Mouse (Mus musculus) midbrain, postnatal 0 days (tissue): ENCODE results near the gene Tor2a. TPM values are rescaled to one million over a fixed set of nuclear protein-coding genes. Genes with fewer than 3 reads are reported as not detected.

Source experiments
- ATAC-seq: fragments of 200-750 bp; cut with Nextera tagmentation; 2 replicates; pipeline ENCODE4 v1.8.0; 2017; ENCODE audit warnings: moderate number of reproducible peaks, mild to moderate bottlenecking, moderate TSS enrichment, moderate library complexity; ENCODE audit not compliant: low FRiP score
- DNase-seq: peaks from one replicate; pipeline ENCODE4 v3.0.0-alpha.2; 2015; ENCODE audit warnings: low spot score
- H3K27ac ChIP-seq: fragments of 300-500 bp; sonication (generic); 2 replicates; pipeline ENCODE4 v1.5.1; 2014; ENCODE audit warnings: low read depth, mild to moderate bottlenecking, low read length, mixed read lengths
- H3K27me3 ChIP-seq: fragments of 300-500 bp; sonication (generic); 2 replicates; pipeline ENCODE4 v1.6.1; 2014; ENCODE audit warnings: low read length, control low read depth, mixed read lengths; ENCODE audit not compliant: insufficient read depth
- H3K36me3 ChIP-seq: fragments of 300-500 bp; sonication (generic); 2 replicates; pipeline ENCODE4 v1.6.1; 2014; ENCODE audit warnings: low read length, control low read depth, mixed read lengths; ENCODE audit not compliant: insufficient read depth
- H3K4me1 ChIP-seq: fragments of 300-500 bp; sonication (generic); 2 replicates; pipeline ENCODE4 v1.6.1; 2014; ENCODE audit warnings: mild to moderate bottlenecking, control low read depth, antibody characterized with exemption, low read length, mixed read lengths; ENCODE audit not compliant: insufficient read depth
- H3K4me2 ChIP-seq: fragments of 300-500 bp; sonication (generic); 2 replicates; pipeline ENCODE4 v1.6.1; 2014; ENCODE audit warnings: low read depth, mild to moderate bottlenecking, low read length, mixed read lengths; ENCODE audit not compliant: poor library complexity, severe bottlenecking
- H3K4me3 ChIP-seq: fragments of 300-500 bp; sonication (generic); 2 replicates; pipeline ENCODE4 v1.5.1; 2014; ENCODE audit warnings: low read depth, mild to moderate bottlenecking, low read length, moderate library complexity
- H3K9ac ChIP-seq: fragments of 300-500 bp; sonication (generic); replicated peaks from 2 replicates; pipeline ENCODE4 v1.6.1; 2014; ENCODE audit warnings: mild to moderate bottlenecking, low read length, moderate library complexity, mixed read lengths; ENCODE audit not compliant: poor library complexity, severe bottlenecking
- H3K9me3 ChIP-seq: fragments of 300-500 bp; sonication (generic); 2 replicates; pipeline ENCODE4 v1.6.1; 2016; ENCODE audit warnings: low read length, control low read depth
- CTCF ChIP-seq: IDR thresholded peaks from 2 replicates; pipeline ENCODE4 v1.5.1; 2016; ENCODE audit warnings: antibody characterized with exemption, mild to moderate bottlenecking
- WGBS: fragments of 180-500 bp; shearing (Covaris S2); extraction: QIAGEN DNeasy Blood & Tissue Kit; methylation state at CpG from one replicate; pipeline ENCODE4 v1.1.7; 2014; 5-methylcytosine and 5-hydroxymethylcytosine counted together
- polyA plus RNA-seq: library from polyadenylated mRNA; unstranded; fragments of >200 nt; fragmentation: Nextera tagmentation; extraction: Ambion mirVana; gene quantifications from 2 replicates; pipeline ENCODE4 v1.2.1, GENCODE M21; 2015
- total RNA-seq: library from RNA; depleted of rRNA; stranded (reverse); fragments of >200 nt; gene quantifications from 2 replicates; pipeline ENCODE4 v1.2.3, GENCODE M21; 2014

Tor2a gene
- total and polyA plus RNA-seq, 2 experiments from 2014 or later, result 42.0 to 72.8 TPM

GRCm38 (mm10) chr2:32769327-32770085 is 12.5 kb downstream of the Tor2a start:
- Histone ChIP-seq H3K27me3 (no peaks in the 10 kb centered on the region), H3K27ac (no peak overlapping the region), H3K36me3 (no peaks in the 10 kb centered on the region), H3K4me1 (no peaks in the 10 kb centered on the region), H3K4me2 (no peak overlapping the region), H3K9ac (no peak overlapping the region), H3K4me3 (no peak overlapping the region), H3K9me3 (no peaks in the 10 kb centered on the region)
- peak; percentile 55 for DNase-seq
- ATAC-seq, result no peak
- TF ChIP-seq CTCF, result no peak
- 45% methylated on average over 5 of the region's 5 CpGs for WGBS

GRCm38 (mm10) chr2:32771886-32772285 is 14.9 kb downstream of the Tor2a start:
- ATAC-seq (no peak), DNase-seq (no peak)
- TF ChIP-seq CTCF, result no peak
- Histone ChIP-seq H3K36me3 (no peaks in the 10 kb centered on the region), H3K27ac (no peak overlapping the region), H3K9ac (no peak overlapping the region), H3K27me3 (no peaks in the 10 kb centered on the region), H3K4me3 (no peak overlapping the region), H3K4me2 (no peak overlapping the region), H3K9me3 (no peaks in the 10 kb centered on the region), H3K4me1 (peaks cover 11% of the 10 kb centered on the region)
- 35% methylated on average over 12 of the region's 12 CpGs for WGBS

- no peaks in the 10 kb centered on the region for H3K9me3 ChIP-seq
- no peak for TF ChIP-seq CTCF
- DNase-seq, result no peak
- no peak overlapping the region for H3K4me2 ChIP-seq
- no peak for ATAC-seq
- H3K9ac ChIP-seq, result no peak overlapping the region
- H3K4me3 ChIP-seq, result no peak overlapping the region
- no peak overlapping the region for H3K27ac ChIP-seq
- H3K4me1 ChIP-seq, result peaks cover 11% of the 10 kb centered on the region
- no peaks in the 10 kb centered on the region for H3K27me3 ChIP-seq
- 88% methylated on average over 8 of the region's 8 CpGs for WGBS
- H3K36me3 ChIP-seq, result no peaks in the 10 kb centered on the region
Measured at GRCm38 (mm10) chr2:32772626-32773279, 15.7 kb downstream of the Tor2a start.

DNA sequence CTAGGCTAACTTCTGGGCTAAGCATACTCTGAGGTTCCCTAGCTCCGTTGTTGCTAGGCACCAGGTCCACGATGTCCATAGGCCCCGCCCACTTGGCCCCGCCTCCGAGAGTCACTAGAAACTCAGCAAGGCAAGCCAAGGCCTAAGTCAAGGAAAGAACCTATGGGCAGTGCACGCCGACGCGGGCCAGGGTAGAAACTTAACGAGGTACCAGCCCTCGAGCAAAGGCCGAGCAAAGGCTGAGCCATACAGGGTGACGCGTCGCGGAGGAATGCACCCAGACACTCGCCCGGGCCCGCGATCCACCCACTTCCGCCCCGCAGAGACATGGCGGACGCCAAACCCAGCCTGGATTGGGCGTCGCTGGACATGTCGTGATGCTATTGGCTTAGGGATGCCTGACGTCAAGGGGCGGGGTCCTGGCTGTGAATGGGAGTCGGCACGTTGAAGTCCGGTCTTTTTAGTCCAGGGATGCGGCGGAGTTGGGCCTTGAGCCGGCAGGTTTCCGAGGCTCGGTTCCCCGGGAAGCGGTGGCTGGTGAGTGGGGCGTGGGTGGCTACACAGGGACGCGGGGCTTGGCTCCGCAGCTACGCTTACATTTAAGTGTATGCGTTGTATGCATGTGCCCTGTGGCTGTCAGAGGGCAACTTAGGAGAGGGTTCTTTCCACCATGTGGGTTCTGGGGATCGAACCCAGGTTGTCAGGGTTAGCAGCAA is 18.5 kb downstream of the Tor2a start, which contains the start of the genes Ttc16 and Ptrh1:
TSS of gene Ttc16 (minus strand) at position 275 of the 716 bp plus-strand sequence.
TSS of gene Ptrh1 (plus strand) at position 428 of the 716 bp plus-strand sequence.
- WGBS, result under 1% methylated on average over 46 of the region's 46 CpGs
- Histone ChIP-seq H3K4me3 (peak within 1 kb of the TSS; percentile 54), H3K9me3 (no peaks in the 10 kb centered on the region), H3K9ac (peak within 1 kb of the TSS; percentile 42), H3K27me3 (no peaks in the 10 kb centered on the region), H3K4me2 (peak within 1 kb of the TSS; percentile 72), H3K36me3 (no peaks in the 10 kb centered on the region), H3K27ac (peak within 1 kb of the TSS; percentile 55), H3K4me1 (peaks cover 11% of the 10 kb centered on the region)
- TF ChIP-seq CTCF, result no peak
- ATAC-seq, result peak; percentile 98
- DNase-seq, result peak; percentile 97

- DNase-seq (no peak), ATAC-seq (no peak)
- H3K27me3 ChIP-seq, result no peaks in the 10 kb centered on the region
- H3K4me1 ChIP-seq, result peaks cover 11% of the 10 kb centered on the region
- WGBS, result 23% methylated on average over 22 of the region's 22 CpGs
- H3K4me3 ChIP-seq, result peak overlapping the region; percentile 54
- TF ChIP-seq CTCF, result no peak
- no peaks in the 10 kb centered on the region for H3K9me3 ChIP-seq
- H3K27ac ChIP-seq, result no peak overlapping the region
- no peaks in the 10 kb centered on the region for H3K36me3 ChIP-seq
- H3K4me2 ChIP-seq, result peak overlapping the region; percentile 72
- peak overlapping the region; percentile 42; the same call in 1 of the 2 replicates for H3K9ac ChIP-seq
Measured at GRCm38 (mm10) chr2:32776192-32776591, 19.2 kb downstream of the Tor2a start.
